Mouse (Mus musculus) erythroblast, embryonic 14.5 days (primary cell): ENCODE results near the gene Ipo5. TPM values are rescaled to one million over a fixed set of nuclear protein-coding genes. Genes with fewer than 3 reads are reported as not detected.

ENCODE experiments used
- H3K27me3 ChIP-seq: 2 replicates; pipeline ENCODE4 v1.6.1; 2012; ENCODE audit warnings: inconsistent platforms; ENCODE audit not compliant: control insufficient read depth
- H3K36me3 ChIP-seq: 2 replicates; pipeline ENCODE4 v1.6.1; 2012; ENCODE audit warnings: mild to moderate bottlenecking, inconsistent platforms; ENCODE audit not compliant: control insufficient read depth
- H3K4me1 ChIP-seq: 2 replicates; pipeline ENCODE4 v1.6.1; 2012; ENCODE audit warnings: inconsistent platforms; ENCODE audit not compliant: control insufficient read depth
- H3K4me3 ChIP-seq: replicated peaks from 2 replicates; pipeline ENCODE3; 2012; ENCODE audit warnings: moderate library complexity, mild to moderate bottlenecking, inconsistent platforms
- H3K9me3 ChIP-seq: 2 replicates; pipeline ENCODE4 v1.6.1; 2012; ENCODE audit warnings: low read length, inconsistent platforms, mixed read lengths; ENCODE audit not compliant: control insufficient read depth
- GATA1 ChIP-seq: IDR thresholded peaks from 2 replicates; pipeline ENCODE4 v1.6.1; 2012; ENCODE audit warnings: low read length, inconsistent platforms, mixed read lengths
- TAL1 ChIP-seq: IDR thresholded peaks from 3 replicates; pipeline ENCODE4 v1.6.1; 2012; ENCODE audit warnings: low read length, inconsistent platforms, mixed read lengths
- polyA plus RNA-seq: library from polyadenylated mRNA; stranded (reverse); fragments of >175 nt; gene quantifications from 2 replicates; pipeline ENCODE4 v1.2.3, GENCODE M21; 2012

Ipo5 gene
- polyA plus RNA-seq, 1 experiment, result 0.47 TPM

DNA sequence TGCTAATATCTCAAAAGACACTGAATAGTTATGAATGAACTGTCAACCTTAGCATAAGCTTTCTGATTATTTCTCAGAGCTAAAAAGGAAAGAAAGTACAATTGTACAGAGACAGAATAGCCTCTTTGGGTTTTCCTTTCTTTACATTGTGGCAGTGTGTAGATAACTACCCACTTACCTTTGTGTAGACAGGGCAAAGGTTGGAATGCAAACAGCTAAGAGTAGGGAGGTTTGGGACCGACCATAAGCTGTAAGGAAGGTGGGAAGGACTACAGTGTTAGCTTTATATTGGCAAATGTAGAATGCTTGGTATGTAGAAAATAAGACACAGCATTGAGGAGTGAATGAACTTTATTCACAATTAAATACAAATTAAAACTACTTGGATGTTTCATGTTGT, 26.1 kb downstream of the Ipo5 start:
- Histone ChIP-seq H3K27me3 (no peaks in the 10 kb centered on the region), H3K36me3 (peaks cover 100% of the 10 kb centered on the region), H3K4me3 (no peak overlapping the region), H3K4me1 (peaks cover 7% of the 10 kb centered on the region), H3K9me3 (no peaks in the 10 kb centered on the region)
- TF ChIP-seq TAL1, result no peak
- TF ChIP-seq GATA1, result no peak

DNA sequence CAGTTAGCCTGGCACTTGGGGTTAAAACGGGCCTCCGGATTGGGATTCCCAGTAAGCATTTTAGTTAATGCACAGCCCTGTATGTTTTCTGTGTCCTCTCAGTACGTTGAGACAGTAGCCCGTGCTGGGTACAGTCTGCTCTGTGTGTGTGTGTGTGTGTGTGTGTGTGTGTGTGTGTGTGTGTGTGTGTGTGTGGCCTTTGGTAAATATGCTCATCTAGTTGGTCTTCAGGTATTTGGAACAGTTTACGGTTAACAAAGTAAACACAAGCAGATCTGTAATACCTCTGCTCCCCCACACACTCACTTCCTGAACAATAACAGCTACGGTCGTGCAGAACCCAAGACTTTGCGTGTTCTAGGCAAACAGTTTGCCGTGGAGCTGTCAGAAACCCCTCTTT, 31.8 kb downstream of the Ipo5 start:
- TF ChIP-seq TAL1 (no peak), GATA1 (no peak)
- Histone ChIP-seq H3K36me3 (peaks cover 97% of the 10 kb centered on the region), H3K4me1 (no peaks in the 10 kb centered on the region), H3K4me3 (no peak overlapping the region), H3K9me3 (no peaks in the 10 kb centered on the region), H3K27me3 (no peaks in the 10 kb centered on the region)

DNA sequence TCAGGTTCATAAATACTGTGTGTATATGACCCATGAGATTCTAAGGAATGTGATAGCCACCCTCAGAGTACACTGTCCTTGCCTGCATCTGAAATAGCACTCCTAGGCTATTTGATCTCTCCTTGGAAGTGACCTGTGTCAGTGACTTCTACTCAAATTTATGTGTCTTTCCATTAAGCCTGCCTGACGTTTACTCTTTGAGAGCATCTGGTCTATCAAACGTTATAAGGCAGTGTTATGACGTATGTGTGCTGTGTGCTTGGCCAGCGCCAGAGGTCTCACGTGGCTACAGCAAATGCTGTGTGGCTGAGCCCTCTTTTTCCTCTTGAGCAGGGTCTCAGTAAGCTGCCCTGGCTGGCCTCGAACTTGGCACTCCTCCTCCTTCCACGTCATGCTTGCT, 34.1 kb downstream of the Ipo5 start:
- Histone ChIP-seq H3K4me3 (no peak overlapping the region), H3K9me3 (no peaks in the 10 kb centered on the region), H3K4me1 (no peaks in the 10 kb centered on the region), H3K36me3 (peaks cover 97% of the 10 kb centered on the region), H3K27me3 (no peaks in the 10 kb centered on the region)
- TF ChIP-seq GATA1, result no peak
- TF ChIP-seq TAL1, result no peak

DNA sequence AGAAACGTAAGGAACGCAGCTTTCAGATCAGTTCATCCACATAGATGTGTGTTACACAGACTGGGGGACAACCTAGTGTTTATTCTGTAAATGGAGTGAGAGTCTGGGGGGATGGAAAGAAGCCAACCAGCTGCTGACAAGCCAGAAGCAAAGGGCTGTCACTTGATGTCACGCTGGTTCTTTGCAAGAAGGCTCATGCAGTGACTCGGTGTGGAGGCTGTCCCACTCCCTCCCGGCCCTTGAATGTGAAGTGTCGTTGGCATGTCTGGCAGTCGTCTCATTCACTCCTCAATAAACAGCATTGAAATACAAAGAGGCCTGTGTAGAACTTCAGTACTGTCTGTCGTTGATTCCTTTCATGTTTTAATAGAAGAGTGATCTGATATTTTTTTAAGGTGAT, 36.1 kb downstream of the Ipo5 start:
- H3K9me3 ChIP-seq, result no peaks in the 10 kb centered on the region
- peaks cover 78% of the 10 kb centered on the region for H3K36me3 ChIP-seq
- H3K27me3 ChIP-seq, result no peaks in the 10 kb centered on the region
- no peak for TF ChIP-seq GATA1
- TF ChIP-seq TAL1, result no peak
- H3K4me1 ChIP-seq, result no peaks in the 10 kb centered on the region
- H3K4me3 ChIP-seq, result no peak overlapping the region

DNA sequence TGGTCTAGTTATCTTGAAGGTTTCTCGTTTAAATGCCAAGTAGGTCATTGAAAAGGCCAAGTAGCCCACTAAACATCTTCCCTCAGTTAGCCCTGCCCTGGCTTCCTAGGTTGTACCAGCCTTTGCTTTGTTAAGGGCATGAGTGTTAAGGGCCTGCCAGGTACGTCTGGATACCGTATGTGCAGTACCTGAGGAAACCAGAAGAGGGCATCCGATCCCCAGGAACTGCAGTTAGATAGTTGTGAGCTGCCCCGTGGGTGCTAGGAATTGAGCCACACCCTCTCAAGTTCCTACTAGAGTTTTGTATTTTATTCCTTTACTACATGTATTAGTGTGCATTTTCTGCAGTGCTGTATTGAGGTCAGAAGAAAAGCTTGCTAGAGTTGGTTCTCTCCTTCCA, 38.0 kb downstream of the Ipo5 start:
- Histone ChIP-seq H3K4me3 (no peak overlapping the region), H3K36me3 (peaks cover 59% of the 10 kb centered on the region), H3K27me3 (no peaks in the 10 kb centered on the region), H3K9me3 (no peaks in the 10 kb centered on the region), H3K4me1 (no peaks in the 10 kb centered on the region)
- TF ChIP-seq GATA1 (no peak), TAL1 (no peak)

DNA sequence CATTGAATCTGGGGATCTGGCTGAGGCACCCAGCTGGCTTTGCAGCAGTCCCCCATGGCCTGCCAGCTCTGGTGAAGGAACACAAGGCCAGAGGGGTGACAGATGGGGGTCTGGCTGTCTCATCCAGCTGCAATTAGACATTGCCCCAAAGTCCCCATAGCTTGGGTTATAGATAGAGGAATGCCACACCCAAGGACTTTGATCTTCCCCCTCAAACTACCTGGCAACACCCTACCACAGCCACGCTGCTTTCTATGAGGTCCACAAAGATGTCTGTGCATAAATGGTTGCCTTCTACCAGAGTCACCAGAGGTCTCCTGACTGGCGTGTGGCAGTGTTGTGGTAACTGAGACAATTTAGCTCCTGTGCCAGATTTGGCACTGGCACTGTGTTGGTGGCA, 39.0 kb downstream of the Ipo5 start:
- TF ChIP-seq GATA1 (no peak), TAL1 (no peak)
- H3K9me3 ChIP-seq, result no peaks in the 10 kb centered on the region

DNA sequence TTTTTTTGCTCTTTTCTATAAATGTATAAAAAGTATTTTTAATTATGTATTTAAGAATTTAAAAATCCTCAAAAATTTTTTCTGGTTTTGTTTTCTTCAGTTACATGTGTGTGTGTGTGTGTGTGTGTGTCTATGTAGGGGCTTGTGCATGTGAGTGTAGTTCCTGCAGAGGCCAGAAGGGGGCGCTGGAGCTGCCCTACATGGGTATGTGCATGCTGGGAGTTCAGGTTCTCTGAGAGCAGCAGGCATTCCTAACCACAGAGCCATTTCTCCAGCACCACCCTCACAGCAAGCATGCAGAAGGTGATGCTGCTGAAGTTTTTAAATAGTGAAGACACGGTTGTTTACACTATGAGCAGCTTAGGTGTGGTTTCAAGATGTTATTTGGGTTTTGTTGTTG, 41.4 kb downstream of the Ipo5 start:
- no peaks in the 10 kb centered on the region for H3K4me1 ChIP-seq
- peaks cover 25% of the 10 kb centered on the region for H3K36me3 ChIP-seq
- H3K4me3 ChIP-seq, result no peak overlapping the region
- TF ChIP-seq TAL1 (no peak), GATA1 (no peak)
- no peaks in the 10 kb centered on the region for H3K27me3 ChIP-seq
- no peaks in the 10 kb centered on the region for H3K9me3 ChIP-seq

More for the DNA sequence above, 39.0 kb downstream of the Ipo5 start:
- Histone ChIP-seq H3K36me3 (peaks cover 48% of the 10 kb centered on the region), H3K4me1 (no peaks in the 10 kb centered on the region), H3K27me3 (no peaks in the 10 kb centered on the region), H3K4me3 (no peak overlapping the region)

DNA sequence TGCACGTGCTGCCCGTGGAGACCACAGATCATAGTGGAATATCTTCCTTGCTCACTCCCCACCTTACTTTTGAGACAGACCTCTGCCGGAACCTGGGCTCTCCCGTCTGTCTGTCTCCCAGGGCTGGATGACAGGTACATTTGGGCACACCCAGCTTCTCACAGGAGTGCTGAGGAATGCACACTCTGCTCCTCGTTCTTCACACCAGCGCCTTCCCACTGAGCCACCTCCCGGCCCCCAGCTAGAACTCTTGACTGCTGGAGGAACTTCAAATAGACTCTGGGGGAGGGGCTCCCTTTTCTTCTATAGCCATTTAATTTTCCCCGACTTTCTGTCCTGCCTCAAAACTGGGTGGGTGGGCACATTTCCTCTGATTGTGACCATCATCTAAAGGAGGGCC, 49.5 kb downstream of the Ipo5 start:
- no peak overlapping the region for H3K4me3 ChIP-seq
- H3K36me3 ChIP-seq, result no peaks in the 10 kb centered on the region
- TF ChIP-seq GATA1, result no peak
- no peak for TF ChIP-seq TAL1
- H3K4me1 ChIP-seq, result no peaks in the 10 kb centered on the region
- H3K9me3 ChIP-seq, result no peaks in the 10 kb centered on the region
- no peaks in the 10 kb centered on the region for H3K27me3 ChIP-seq

DNA sequence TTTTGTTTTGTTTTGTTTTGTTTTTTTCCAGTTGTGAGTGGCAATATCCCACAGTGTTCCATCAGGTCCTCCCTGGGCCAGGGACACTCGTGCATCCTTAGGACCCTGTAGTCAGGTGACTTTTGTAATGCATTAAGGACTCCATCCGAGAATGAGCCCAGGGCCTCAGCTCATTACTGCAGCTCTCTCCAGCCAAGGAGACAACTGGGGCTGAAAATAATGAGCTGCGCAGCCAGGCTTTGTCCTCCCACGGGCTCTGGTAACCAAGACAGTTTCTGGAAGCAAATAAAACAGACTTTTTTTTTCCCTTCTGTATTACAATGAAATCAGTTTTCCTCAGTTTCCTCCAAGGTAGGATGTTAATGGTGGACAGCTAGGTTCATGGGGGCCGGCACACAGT, 50.0 kb downstream of the Ipo5 start:
- H3K36me3 ChIP-seq, result no peaks in the 10 kb centered on the region
- TF ChIP-seq TAL1 (no peak), GATA1 (no peak)
- no peaks in the 10 kb centered on the region for H3K9me3 ChIP-seq
- H3K4me1 ChIP-seq, result no peaks in the 10 kb centered on the region
- H3K27me3 ChIP-seq, result no peaks in the 10 kb centered on the region
- no peak overlapping the region for H3K4me3 ChIP-seq

DNA sequence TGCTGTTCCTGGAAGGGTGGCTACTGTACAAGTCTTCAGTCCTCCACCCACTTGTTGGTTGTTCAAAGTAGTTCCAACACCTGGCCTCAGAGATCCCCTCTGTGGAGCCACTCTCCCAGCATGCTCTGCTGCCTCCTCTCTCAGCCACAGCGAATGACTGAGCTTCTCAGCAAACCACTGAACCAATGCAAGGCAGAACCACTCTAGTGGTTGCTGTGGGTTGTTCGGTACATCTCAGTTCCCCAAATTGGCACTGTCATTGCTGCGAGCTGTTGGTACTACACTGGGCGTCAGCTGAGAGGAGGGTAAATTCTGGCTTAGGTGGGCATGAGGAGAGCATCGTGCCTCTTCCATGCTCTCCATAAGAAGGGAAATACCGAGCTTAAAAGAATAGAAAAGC, 56.0 kb downstream of the Ipo5 start:
- H3K27me3 ChIP-seq, result no peaks in the 10 kb centered on the region
- TF ChIP-seq GATA1 (no peak), TAL1 (no peak)
- H3K36me3 ChIP-seq, result no peaks in the 10 kb centered on the region
- H3K4me3 ChIP-seq, result no peak overlapping the region
- no peaks in the 10 kb centered on the region for H3K9me3 ChIP-seq
- H3K4me1 ChIP-seq, result no peaks in the 10 kb centered on the region
